9 mouse cellular contexts compared by ENCODE assay signal in the genomic region with DNA sequence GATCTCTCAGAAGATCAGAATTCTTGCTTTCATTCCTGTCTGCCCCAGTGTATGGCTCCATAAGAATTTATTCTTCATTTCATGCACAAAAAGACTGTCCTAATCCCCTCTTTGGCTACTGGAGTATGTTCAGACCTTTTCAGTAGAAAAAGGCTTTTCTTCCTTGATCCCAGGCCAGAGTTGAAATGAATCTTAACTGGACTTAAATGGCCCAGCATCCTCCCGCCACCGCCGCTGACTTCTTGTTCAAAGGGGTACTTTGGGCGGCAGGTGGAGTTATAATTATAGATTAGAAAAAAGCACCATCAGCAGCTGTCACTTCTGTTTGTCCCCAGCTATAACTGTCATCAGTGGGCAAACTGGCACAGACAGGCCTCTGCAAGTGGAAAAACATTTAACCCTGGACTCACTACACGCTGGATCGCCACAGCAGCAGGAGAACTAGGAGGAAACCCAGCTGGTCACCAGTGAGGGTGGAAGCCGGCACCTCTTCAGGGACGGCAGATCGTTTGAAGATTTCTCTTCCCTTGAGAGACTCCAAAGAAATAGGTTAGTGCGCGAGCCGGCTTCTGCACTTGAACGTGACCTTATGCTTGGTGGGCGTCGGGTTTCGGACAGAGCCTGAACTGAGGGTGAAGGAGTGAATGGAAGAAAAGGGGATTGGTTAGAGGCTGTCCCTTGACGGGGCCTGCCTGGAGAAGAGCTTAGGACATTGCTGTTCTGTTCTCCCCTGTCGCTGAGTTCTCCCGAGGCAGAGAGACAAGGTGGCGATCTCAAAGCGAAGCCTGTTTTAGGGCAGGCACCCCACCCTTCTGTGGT. TPM values are rescaled to one million over a fixed set of nuclear protein-coding genes. Genes with fewer than 3 reads are reported as not detected.
DNase-seq lines count a peak whose midpoint lies in the region; ATAC-seq and TF ChIP-seq lines count a peak whose summit lies in the region.
"Had no signal": no experiment of that assay in that cellular context is flagged by ENCODE, and none has a peak within 500 bp of the region (broad histone marks: within the 10 kb centered on the region; RNA-seq: fewer than 3 reads in every experiment).

A gene (plus strand): TSS at position 51 of the 819 bp plus-strand sequence.

- no peak within 1 kb of the TSS for H3K27ac ChIP-seq in forebrain, embryonic 13.5 days
- H3K27ac ChIP-seq in forebrain, embryonic 11.5 days (ENCODE audit: low read depth, low read length), result no peak within 1 kb of the TSS
- peak within 1 kb of the TSS; percentile 90 for H3K27ac ChIP-seq in layer of hippocampus, adult 2 months
- no peak within 1 kb of the TSS for H3K27ac ChIP-seq in lung, embryonic 15.5 days

- H3K9ac ChIP-seq in forebrain, embryonic 13.5 days, result no peak within 1 kb of the TSS
- no peak within 1 kb of the TSS for H3K9ac ChIP-seq in forebrain, embryonic 11.5 days (ENCODE audit: low read length)
- no peak within 1 kb of the TSS for H3K9ac ChIP-seq in lung, embryonic 15.5 days

- H3K4me3 ChIP-seq in forebrain, embryonic 13.5 days, result no peak within 1 kb of the TSS
- H3K4me3 ChIP-seq in forebrain, embryonic 11.5 days (ENCODE audit: low read depth, low read length), result no peak within 1 kb of the TSS
- H3K4me3 ChIP-seq in layer of hippocampus, adult 2 months, result peak within 1 kb of the TSS; percentile 34
- no peak within 1 kb of the TSS for H3K4me3 ChIP-seq in lung, embryonic 15.5 days

- H3K9me3 ChIP-seq in forebrain, embryonic 13.5 days (replicated peaks), result no peaks in the 10 kb centered on the region
- no peaks in the 10 kb centered on the region for H3K9me3 ChIP-seq in forebrain, embryonic 11.5 days (ENCODE audit: control insufficient read depth, low read length)
- no peaks in the 10 kb centered on the region for H3K9me3 ChIP-seq in lung, embryonic 15.5 days

- H3K36me3 ChIP-seq in forebrain, embryonic 13.5 days (ENCODE audit: poor library complexity, severe bottlenecking), result no peaks in the 10 kb centered on the region
- H3K36me3 ChIP-seq in forebrain, embryonic 11.5 days (ENCODE audit: control insufficient read depth, insufficient read depth, low read length), result no peaks in the 10 kb centered on the region
- H3K36me3 ChIP-seq in lung, embryonic 15.5 days, result no peaks in the 10 kb centered on the region

- H3K4me1 ChIP-seq in forebrain, embryonic 13.5 days, result peaks cover 15% of the 10 kb centered on the region
- no peaks in the 10 kb centered on the region; the same call in 1 of the 2 replicates for H3K4me1 ChIP-seq in forebrain, embryonic 11.5 days (replicated peaks; ENCODE audit: control insufficient read depth, insufficient read depth, low read length)
- peaks cover 3% of the 10 kb centered on the region; the same call in 1 of the 2 replicates for H3K4me1 ChIP-seq in lung, embryonic 15.5 days

- no peaks in the 10 kb centered on the region for H3K27me3 ChIP-seq in forebrain, embryonic 13.5 days
- H3K27me3 ChIP-seq in forebrain, embryonic 11.5 days (ENCODE audit: control insufficient read depth, insufficient read depth, low read length), result no peaks in the 10 kb centered on the region
- no peaks in the 10 kb centered on the region for H3K27me3 ChIP-seq in lung, embryonic 15.5 days

- peak within 1 kb of the TSS; percentile 16; the same call in 1 of the 2 replicates for H3K4me2 ChIP-seq in forebrain, embryonic 13.5 days
- no peak within 1 kb of the TSS for H3K4me2 ChIP-seq in forebrain, embryonic 11.5 days (ENCODE audit: low read depth, low read length, severe bottlenecking)
- H3K4me2 ChIP-seq in lung, embryonic 15.5 days, result peak within 1 kb of the TSS; percentile 19

- ATAC-seq in forebrain, embryonic 13.5 days, result no peak
- ATAC-seq in forebrain, embryonic 11.5 days (replicated peaks; ENCODE audit: low FRiP score), result no peak
- no peak for ATAC-seq in lung, embryonic 15.5 days (ENCODE audit: borderline replicate concordance, extremely low read depth, low FRiP score, low TSS enrichment)

- WGBS in forebrain, embryonic 13.5 days, result 43% methylated on average over 21 of the region's 21 CpGs
- WGBS in forebrain, embryonic 11.5 days, result 46% methylated on average over 21 of the region's 21 CpGs
- WGBS in lung, embryonic 15.5 days, result 33% methylated on average over 21 of the region's 21 CpGs

- DNase-seq in forebrain, embryonic 11.5 days (ENCODE audit: low spot score), result no peak
- DNase-seq in layer of hippocampus, adult 2 months (ENCODE audit: low spot score in 2 of 2), result no peak
- DNase-seq in layer of hippocampus, adult 9-11 months, result no peak
- peak; percentile 40 for DNase-seq in retina, postnatal 1 day
- DNase-seq in left cerebral cortex, adult 8-10 months (ENCODE audit: low spot score in 2 of 2), result no peak
- DNase-seq in frontal cortex, postnatal 25 days (ENCODE audit: low spot score in 2 of 2), result no peak
- DNase-seq: cerebellum, adult 8-10 months had no signal

- no peak for TF ChIP-seq CTCF in layer of hippocampus, adult 2 months (conservative IDR thresholded peaks at IDR 0.05)

RNA-seq across cellular contexts. Expression of the gene that starts here (rescaled TPM):
- polyA plus RNA-seq in forebrain, embryonic 13.5 days (2015; fragmentation: Nextera tagmentation; extraction: Ambion mirVana), result 0.08 TPM in 1 of 2 replicates, not detected in the other
- polyA plus RNA-seq in forebrain, embryonic 11.5 days (2014; fragmentation: Nextera tagmentation; extraction: Ambion mirVana), result 0.09 and 0.15 TPM in 2 replicates
- total RNA-seq in layer of hippocampus, adult 2 months (2021), result 1 to 10 TPM; 2.1 to 2.4 TPM
- polyA plus RNA-seq in lung, embryonic 15.5 days (2015; fragmentation: Nextera tagmentation; extraction: Ambion mirVana), result 0.14 and 0.28 TPM in 2 replicates
- under 1 TPM in 3 of 4 experiments, not detected in 1; 0.11 to 0.26 (median 0.25) TPM for total RNA-seq in left cerebral cortex, adult 8-10 months (2022)
